Mouse (Mus musculus) heart, postnatal 0 days (tissue): ENCODE data around the gene Upf3b. TPM values are rescaled to one million over a fixed set of nuclear protein-coding genes. Genes with fewer than 3 reads are reported as not detected.

ENCODE experiments used
- ATAC-seq: fragments of 200-750 bp; cut with Nextera tagmentation; 2 replicates; pipeline ENCODE4 v1.8.0; 2017; ENCODE audit warnings: low read depth, moderate number of reproducible peaks, moderate library complexity; ENCODE audit not compliant: insufficient read depth
- DNase-seq: peaks from one replicate; pipeline ENCODE4 v3.0.0-alpha.2; 2016; ENCODE audit warnings: low spot score
- H3K27ac ChIP-seq: fragments of 300-500 bp; sonication (generic); 2 replicates; pipeline ENCODE4 v1.5.1; 2014; ENCODE audit warnings: low read depth, mild to moderate bottlenecking
- H3K27me3 ChIP-seq: fragments of 300-500 bp; sonication (generic); 2 replicates; pipeline ENCODE4 v1.6.1; 2014; ENCODE audit warnings: low read length, mixed read lengths; ENCODE audit not compliant: control insufficient read depth, insufficient read depth
- H3K36me3 ChIP-seq: fragments of 300-500 bp; sonication (generic); replicated peaks from 2 replicates; pipeline ENCODE4 v1.6.1; 2014; ENCODE audit warnings: low read length, mixed read lengths; ENCODE audit not compliant: control insufficient read depth, insufficient read depth
- H3K4me1 ChIP-seq: fragments of 300-500 bp; sonication (generic); 2 replicates; pipeline ENCODE4 v1.6.1; 2014; ENCODE audit warnings: antibody characterized with exemption; ENCODE audit not compliant: control insufficient read depth, insufficient read depth
- H3K4me2 ChIP-seq: fragments of 300-500 bp; sonication (generic); 2 replicates; pipeline ENCODE4 v1.6.1; 2014; ENCODE audit warnings: low read depth, mild to moderate bottlenecking, low read length, moderate library complexity
- H3K4me3 ChIP-seq: fragments of 300-500 bp; sonication (generic); 2 replicates; pipeline ENCODE4 v1.5.1; 2014; ENCODE audit warnings: low read depth, low read length
- H3K9ac ChIP-seq: fragments of 300-500 bp; sonication (generic); replicated peaks from 2 replicates; pipeline ENCODE4 v1.6.1; 2014; ENCODE audit warnings: low read depth, low read length, mixed read lengths
- H3K9me3 ChIP-seq: fragments of 300-500 bp; sonication (generic); replicated peaks from 2 replicates; pipeline ENCODE4 v1.6.1; 2016; ENCODE audit warnings: low read length; ENCODE audit not compliant: control insufficient read depth
- CTCF ChIP-seq: IDR thresholded peaks from 2 replicates; pipeline ENCODE4 v1.5.1; 2016; ENCODE audit warnings: antibody characterized with exemption, control low read depth, low read depth
- EP300 ChIP-seq: IDR thresholded peaks from 2 replicates; pipeline ENCODE4 v1.6.1; 2016; ENCODE audit warnings: antibody characterized with exemption, low read depth
- WGBS: fragments of 180-500 bp; shearing (Covaris S2); extraction: QIAGEN DNeasy Blood & Tissue Kit; methylation state at CpG from one replicate; pipeline ENCODE4 v1.1.7; 2014; 5-methylcytosine and 5-hydroxymethylcytosine counted together
- polyA plus RNA-seq: library from polyadenylated mRNA; unstranded; fragments of >200 nt; fragmentation: Nextera tagmentation; extraction: Ambion mirVana; gene quantifications from 2 replicates; pipeline ENCODE4 v1.2.1, GENCODE M21; 2015
- total RNA-seq: library from RNA; depleted of rRNA; stranded (reverse); fragments of >200 nt; gene quantifications from 2 replicates; pipeline ENCODE4 v1.2.3, GENCODE M21; 2014; ENCODE audit warnings: low replicate concordance

Gene Upf3b
- total and polyA plus RNA-seq, 2 experiments from 2014 or later = 8.1 to 9.3 TPM

GRCm38 (mm10) chrX:37076651-37077050 lies 33.5 kb downstream of the Upf3b start:
- Histone ChIP-seq H3K9ac (no peak overlapping the region), H3K27me3 (no peaks in the 10 kb centered on the region), H3K4me1 (no peaks in the 10 kb centered on the region), H3K9me3 (no peaks in the 10 kb centered on the region), H3K4me2 (no peak overlapping the region), H3K27ac (no peak overlapping the region), H3K4me3 (no peak overlapping the region), H3K36me3 (peaks cover 3% of the 10 kb centered on the region; the same call in 1 of the 2 replicates)
- TF ChIP-seq EP300 = no peak
- TF ChIP-seq CTCF = no peak
- DNase-seq (no peak), ATAC-seq (no peak)
- 70% methylated on average over 8 of the region's 8 CpGs for WGBS

GRCm38 (mm10) chrX:37074262-37074892 lies 35.7 kb downstream of the Upf3b start:
- H3K9ac ChIP-seq = no peak overlapping the region
- H3K27ac ChIP-seq = no peak overlapping the region
- ATAC-seq (no peak), DNase-seq (peak; percentile 6)
- WGBS = 35% methylated on average over 9 of the region's 9 CpGs
- H3K4me1 ChIP-seq = no peaks in the 10 kb centered on the region
- H3K9me3 ChIP-seq = no peaks in the 10 kb centered on the region
- TF ChIP-seq EP300 (no peak), CTCF (peak; percentile 74)
- H3K4me3 ChIP-seq = no peak overlapping the region
- no peaks in the 10 kb centered on the region for H3K36me3 ChIP-seq
- no peak overlapping the region for H3K4me2 ChIP-seq
- H3K27me3 ChIP-seq = no peaks in the 10 kb centered on the region

- Histone ChIP-seq H3K9ac (no peak overlapping the region), H3K36me3 (no peaks in the 10 kb centered on the region), H3K4me3 (no peak overlapping the region), H3K9me3 (no peaks in the 10 kb centered on the region), H3K27me3 (no peaks in the 10 kb centered on the region), H3K4me1 (no peaks in the 10 kb centered on the region), H3K4me2 (no peak overlapping the region), H3K27ac (no peak overlapping the region)
- DNase-seq (no peak), ATAC-seq (no peak)
- TF ChIP-seq CTCF = no peak
- TF ChIP-seq EP300 = no peak
- WGBS = 76% methylated on average over 5 of the region's 5 CpGs
Measured at GRCm38 (mm10) chrX:37068766-37069165, 41.4 kb downstream of the Upf3b start.

GRCm38 (mm10) chrX:37067299-37067698 lies 42.8 kb downstream of the Upf3b start:
- WGBS = 62% methylated on average over 3 of the region's 3 CpGs
- no peak for ATAC-seq

GRCm38 (mm10) chrX:37063902-37064301 lies 46.2 kb downstream of the Upf3b start:
- Histone ChIP-seq H3K9me3 (no peaks in the 10 kb centered on the region), H3K4me1 (no peaks in the 10 kb centered on the region), H3K4me2 (no peak overlapping the region), H3K27me3 (no peaks in the 10 kb centered on the region), H3K4me3 (no peak overlapping the region), H3K27ac (no peak overlapping the region), H3K36me3 (no peaks in the 10 kb centered on the region), H3K9ac (no peak overlapping the region)
- TF ChIP-seq EP300 (no peak), CTCF (no peak)
- ATAC-seq (no peak), DNase-seq (no peak)
- WGBS = 64% methylated on average over 9 of the region's 9 CpGs

More at GRCm38 (mm10) chrX:37067299-37067698, 42.8 kb downstream of the Upf3b start:
- Histone ChIP-seq H3K9ac (no peak overlapping the region), H3K4me1 (no peaks in the 10 kb centered on the region), H3K27ac (no peak overlapping the region), H3K4me2 (no peak overlapping the region), H3K9me3 (no peaks in the 10 kb centered on the region), H3K4me3 (no peak overlapping the region), H3K36me3 (no peaks in the 10 kb centered on the region), H3K27me3 (no peaks in the 10 kb centered on the region)
- TF ChIP-seq CTCF (no peak), EP300 (no peak)
- DNase-seq = no peak
